14 mouse cellular contexts compared by ENCODE assay signal in the genomic region with DNA sequence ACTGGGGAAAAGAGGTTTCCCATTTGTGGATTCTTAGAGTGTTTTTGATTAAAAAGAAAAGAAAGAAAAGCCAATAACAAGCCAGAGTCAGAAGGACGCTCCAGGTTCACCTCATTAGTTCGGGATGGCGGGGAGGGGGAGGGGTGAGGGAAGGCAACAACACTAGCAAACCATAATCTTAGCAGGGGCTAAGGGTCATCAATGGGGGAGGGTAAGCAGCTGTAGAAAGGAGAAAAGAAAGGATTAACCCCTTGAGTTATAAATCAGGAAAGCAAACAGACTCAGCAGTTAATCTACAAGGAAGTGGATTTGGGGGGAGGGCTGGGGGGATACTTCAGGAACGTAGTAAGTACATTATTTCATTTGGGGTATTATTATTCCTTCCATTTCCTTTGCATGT. TPM values are rescaled to one million over a fixed set of nuclear protein-coding genes. Genes with fewer than 3 reads are reported as not detected.
DNase-seq lines count a peak whose midpoint lies in the region; ATAC-seq and TF ChIP-seq lines count a peak whose summit lies in the region.
"Had no signal": no experiment of that assay in that cellular context is flagged by ENCODE, and none has a peak within 500 bp of the region (broad histone marks: within the 10 kb centered on the region; RNA-seq: fewer than 3 reads in every experiment).

No protein-coding gene starts in this region.

- peaks cover 14% of the 10 kb centered on the region; the same call in 1 of the 2 replicates for H3K27me3 ChIP-seq in heart, embryonic 12.5 days (replicated peaks)
- H3K27me3 ChIP-seq in lung, postnatal 0 days (replicated peaks; ENCODE audit: insufficient read depth, low read length): no peaks in the 10 kb centered on the region
- no peaks in the 10 kb centered on the region for H3K27me3 ChIP-seq in intestine, embryonic 16.5 days (replicated peaks; ENCODE audit: control insufficient read depth, insufficient read depth, low read length)
- no peaks in the 10 kb centered on the region for H3K27me3 ChIP-seq in stomach, embryonic 16.5 days (ENCODE audit: control insufficient read depth, insufficient read depth, low read length)

- peak overlapping the region; percentile 39 for H3K4me3 ChIP-seq in heart, embryonic 12.5 days
- no peak overlapping the region for H3K4me3 ChIP-seq in lung, postnatal 0 days (ENCODE audit: low read depth, low read length)
- H3K4me3 ChIP-seq in lung, adult 2 months (replicated peaks; ENCODE audit: extremely low read depth, low read depth, low read length): no peak overlapping the region
- H3K4me3 ChIP-seq in intestine, embryonic 16.5 days (ENCODE audit: low read length): peak overlapping the region; percentile 30
- H3K4me3 ChIP-seq in stomach, embryonic 16.5 days (replicated peaks; ENCODE audit: low read length): 0 out of 2 replicates have a peak overlapping the region, but pooled peaks have one; percentile 10

- TF ChIP-seq EP300 in lung, postnatal 0 days (IDR thresholded peaks at IDR 0.05): no peak

- no peak for TF ChIP-seq CTCF in lung, postnatal 0 days (IDR thresholded peaks at IDR 0.05)
- TF ChIP-seq CTCF in lung, adult 2 months (IDR thresholded peaks at IDR 0.05; ENCODE audit: insufficient read depth, low read length): no peak

- H3K27ac ChIP-seq in heart, embryonic 12.5 days (ENCODE audit: poor library complexity, severe bottlenecking): no peak overlapping the region
- no peak overlapping the region for H3K27ac ChIP-seq in lung, postnatal 0 days (ENCODE audit: low read length)
- H3K27ac ChIP-seq in intestine, embryonic 16.5 days (ENCODE audit: low read length): no peak overlapping the region
- no peak overlapping the region for H3K27ac ChIP-seq in stomach, embryonic 16.5 days (ENCODE audit: low read length)

- H3K4me2 ChIP-seq in heart, embryonic 12.5 days: peak overlapping the region; percentile 66
- H3K4me2 ChIP-seq in lung, postnatal 0 days (replicated peaks; ENCODE audit: low read depth, low read length): peak overlapping the region; percentile 46; the same call in 1 of the 2 replicates
- H3K4me2 ChIP-seq in intestine, embryonic 16.5 days (ENCODE audit: low read depth, low read length): peak overlapping the region; percentile 53
- peak overlapping the region; percentile 42 for H3K4me2 ChIP-seq in stomach, embryonic 16.5 days (ENCODE audit: low read depth, low read length)

- 5% methylated on average over 4 of the region's 4 CpGs for WGBS in heart, embryonic 12.5 days
- 14% methylated on average over 4 of the region's 4 CpGs for WGBS in lung, postnatal 0 days
- 25% methylated on average over 4 of the region's 4 CpGs for WGBS in lung, adult 2 months
- WGBS in intestine, embryonic 16.5 days: 9% methylated on average over 4 of the region's 4 CpGs
- 3% methylated on average over 4 of the region's 4 CpGs for WGBS in stomach, embryonic 16.5 days

- no peak for TF ChIP-seq POLR2A in lung, adult 2 months (IDR thresholded peaks at IDR 0.05; ENCODE audit: borderline replicate concordance, extremely low read depth, low read depth, low read length)

- peaks cover 18% of the 10 kb centered on the region; the same call in 1 of the 2 replicates for H3K4me1 ChIP-seq in heart, embryonic 12.5 days (replicated peaks)
- no peaks in the 10 kb centered on the region for H3K4me1 ChIP-seq in lung, postnatal 0 days (ENCODE audit: insufficient read depth, low read depth, low read length)
- H3K4me1 ChIP-seq in lung, adult 2 months (ENCODE audit: control insufficient read depth, insufficient read depth, low read length): peaks cover 3% of the 10 kb centered on the region
- H3K4me1 ChIP-seq in intestine, embryonic 16.5 days (ENCODE audit: control insufficient read depth, insufficient read depth, low read length): peaks cover 14% of the 10 kb centered on the region; the same call in 1 of the 2 replicates
- H3K4me1 ChIP-seq in stomach, embryonic 16.5 days (ENCODE audit: control insufficient read depth, insufficient read depth, low read length): peaks cover 13% of the 10 kb centered on the region

- intact Hi-C loops in heart, postnatal 25 days (cut with DNase I): no loop called here

- no peak for DNase-seq in heart, postnatal 25 days (ENCODE audit: low spot score)
- DNase-seq in lung, postnatal 0 days (ENCODE audit: low spot score): no peak
- DNase-seq in lung, adult 2 months: no peak
- DNase-seq in spleen, adult 18-20 months: no peak
- no peak for DNase-seq in cerebellum, adult 9-11 months
- DNase-seq: cerebellum, adult 11-12 months had no signal

- no peaks in the 10 kb centered on the region for H3K36me3 ChIP-seq in heart, embryonic 12.5 days
- no peaks in the 10 kb centered on the region for H3K36me3 ChIP-seq in lung, postnatal 0 days (ENCODE audit: insufficient read depth, low read length)
- no peaks in the 10 kb centered on the region for H3K36me3 ChIP-seq in intestine, embryonic 16.5 days (ENCODE audit: control insufficient read depth, insufficient read depth, low read length)
- H3K36me3 ChIP-seq in stomach, embryonic 16.5 days (ENCODE audit: control insufficient read depth, insufficient read depth, low read length): no peaks in the 10 kb centered on the region

- no peak overlapping the region for H3K9ac ChIP-seq in heart, embryonic 12.5 days
- H3K9ac ChIP-seq in lung, postnatal 0 days (replicated peaks; ENCODE audit: low read depth): no peak overlapping the region
- H3K9ac ChIP-seq in intestine, embryonic 16.5 days (ENCODE audit: low read depth, low read length): no peak overlapping the region; the same call in 1 of the 2 replicates
- no peak overlapping the region for H3K9ac ChIP-seq in stomach, embryonic 16.5 days (ENCODE audit: low read length)

- no peak for ATAC-seq in heart, embryonic 12.5 days (ENCODE audit: insufficient number of reproducible peaks, low FRiP score)
- no peak for ATAC-seq in lung, postnatal 0 days
- peak; percentile 45; the same call in 1 of the 2 replicates for ATAC-seq in intestine, embryonic 16.5 days
- ATAC-seq in stomach, embryonic 16.5 days (ENCODE audit: insufficient read depth, low FRiP score): no peak
- ATAC-seq: forebrain, embryonic 16.5 days had no signal

- no peaks in the 10 kb centered on the region for H3K9me3 ChIP-seq in heart, embryonic 12.5 days (replicated peaks)
- no peaks in the 10 kb centered on the region for H3K9me3 ChIP-seq in lung, postnatal 0 days (ENCODE audit: low read length)
- no peaks in the 10 kb centered on the region for H3K9me3 ChIP-seq in intestine, embryonic 16.5 days (ENCODE audit: control insufficient read depth, low read length)
- H3K9me3 ChIP-seq in stomach, embryonic 16.5 days (replicated peaks; ENCODE audit: control insufficient read depth, low read length): no peaks in the 10 kb centered on the region

RNA-seq across cellular contexts. Expression of gene 2410137M14Rik, which starts 0.8 kb away (rescaled TPM):
- 0.20 TPM in 1 of 2 replicates, not detected in the other for polyA plus RNA-seq in heart, embryonic 12.5 days (2016; fragmentation: Nextera tagmentation; extraction: Ambion mirVana)
- under 1 TPM; 0.49 to 0.61 TPM for total RNA-seq in heart, postnatal 25 days (2021)
- polyA plus RNA-seq in lung, postnatal 0 days (2015; fragmentation: Nextera tagmentation; extraction: Ambion mirVana): 0.14 TPM in 1 of 2 replicates, not detected in the other
- 0.14 and 0.18 TPM in 2 replicates for polyA plus RNA-seq in lung, adult 2 months (2012; rRNA removed)
- polyA plus RNA-seq in intestine, embryonic 16.5 days (2015; fragmentation: Nextera tagmentation; extraction: Ambion mirVana): not detected in 2 replicates
- not detected in 2 replicates for polyA plus RNA-seq in stomach, embryonic 16.5 days (2015; fragmentation: Nextera tagmentation; extraction: Ambion mirVana)
- total RNA-seq: liver, adult 2 months had no signal
- polyA plus RNA-seq: activated CD4-positive, CD25-positive, alpha-beta regulatory T cell, adult 4 months; C2C12; liver, adult 2 months; spleen, adult 2 months had no signal

RNA-seq across cellular contexts. Expression of gene H2-M5, which starts 7.5 kb away (rescaled TPM):
- 0.31 and 0.36 TPM in 2 replicates for polyA plus RNA-seq in heart, embryonic 12.5 days (2016; fragmentation: Nextera tagmentation; extraction: Ambion mirVana)
- not detected for total RNA-seq in heart, postnatal 25 days (2021)
- 0.13 and 0.21 TPM in 2 replicates for polyA plus RNA-seq in lung, postnatal 0 days (2015; fragmentation: Nextera tagmentation; extraction: Ambion mirVana)
- polyA plus RNA-seq in lung, adult 2 months (2012; rRNA removed): 0.58 and 1.2 TPM in 2 replicates
- polyA plus RNA-seq in intestine, embryonic 16.5 days (2015; fragmentation: Nextera tagmentation; extraction: Ambion mirVana): 0.16 and 0.22 TPM in 2 replicates
- polyA plus RNA-seq in stomach, embryonic 16.5 days (2015; fragmentation: Nextera tagmentation; extraction: Ambion mirVana): 0.35 and 0.43 TPM in 2 replicates
- total RNA-seq: liver, adult 2 months had no signal
- polyA plus RNA-seq: activated CD4-positive, CD25-positive, alpha-beta regulatory T cell, adult 4 months; liver, adult 2 months had no signal

RNA-seq across cellular contexts. Expression of gene Zfp57, which starts 19.1 kb away (rescaled TPM):
- 60.0 and 64.4 TPM in 2 replicates for polyA plus RNA-seq in heart, embryonic 12.5 days (2016; fragmentation: Nextera tagmentation; extraction: Ambion mirVana)
- total RNA-seq in heart, postnatal 25 days (2021): 1 to 10 TPM; 1.6 to 2.9 TPM
- 35.6 and 44.3 TPM in 2 replicates for polyA plus RNA-seq in lung, postnatal 0 days (2015; fragmentation: Nextera tagmentation; extraction: Ambion mirVana)
- polyA plus RNA-seq in lung, adult 2 months (2012; rRNA removed): 12.8 and 21.6 TPM in 2 replicates
- polyA plus RNA-seq in intestine, embryonic 16.5 days (2015; fragmentation: Nextera tagmentation; extraction: Ambion mirVana): 41.3 and 43.2 TPM in 2 replicates
- 40.9 and 50.3 TPM in 2 replicates for polyA plus RNA-seq in stomach, embryonic 16.5 days (2015; fragmentation: Nextera tagmentation; extraction: Ambion mirVana)
- polyA plus RNA-seq: activated CD4-positive, CD25-positive, alpha-beta regulatory T cell, adult 4 months had no signal

RNA-seq across cellular contexts. Expression of gene Znrd1as, which starts 23.5 kb away (rescaled TPM):
- polyA plus RNA-seq in heart, embryonic 12.5 days (2016; fragmentation: Nextera tagmentation; extraction: Ambion mirVana): 6.4 and 6.7 TPM in 2 replicates
- total RNA-seq in heart, postnatal 25 days (2021): 10 to 100 TPM; 11.2 to 14.7 TPM
- 5.1 and 6.1 TPM in 2 replicates for polyA plus RNA-seq in lung, postnatal 0 days (2015; fragmentation: Nextera tagmentation; extraction: Ambion mirVana)
- polyA plus RNA-seq in lung, adult 2 months (2012; rRNA removed): 1.1 and 1.4 TPM in 2 replicates
- 6.1 and 6.6 TPM in 2 replicates for polyA plus RNA-seq in intestine, embryonic 16.5 days (2015; fragmentation: Nextera tagmentation; extraction: Ambion mirVana)
- polyA plus RNA-seq in stomach, embryonic 16.5 days (2015; fragmentation: Nextera tagmentation; extraction: Ambion mirVana): 4.2 and 5.6 TPM in 2 replicates

RNA-seq across cellular contexts. Expression of gene Znrd1, which starts 23.5 kb away (rescaled TPM):
- polyA plus RNA-seq in heart, embryonic 12.5 days (2016; fragmentation: Nextera tagmentation; extraction: Ambion mirVana): 37.5 and 40.3 TPM in 2 replicates
- total RNA-seq in heart, postnatal 25 days (2021): 10 to 100 TPM; 25.9 to 27.4 TPM
- polyA plus RNA-seq in lung, postnatal 0 days (2015; fragmentation: Nextera tagmentation; extraction: Ambion mirVana): 63.8 and 72.8 TPM in 2 replicates
- 23.8 and 30.3 TPM in 2 replicates for polyA plus RNA-seq in lung, adult 2 months (2012; rRNA removed)
- polyA plus RNA-seq in intestine, embryonic 16.5 days (2015; fragmentation: Nextera tagmentation; extraction: Ambion mirVana): 68.5 and 72.2 TPM in 2 replicates
- 70.3 and 79.7 TPM in 2 replicates for polyA plus RNA-seq in stomach, embryonic 16.5 days (2015; fragmentation: Nextera tagmentation; extraction: Ambion mirVana)

Comparison
In these comparisons a context has a peak if more than half of its experiments do, and no peak if none do; other contexts are left out.
1. H3K4me3 ChIP-seq: peak in heart, embryonic 12.5 days (single experiment), intestine, embryonic 16.5 days (single experiment) and stomach, embryonic 16.5 days (single experiment); none in lung, postnatal 0 days (single experiment) and lung, adult 2 months (single experiment).
2. Peak in every context shown above with its lines, with median percentiles within 50 percentile points of each other: H3K4me2 ChIP-seq.